Mouse (Mus musculus) left cerebral cortex, postnatal 36 days (tissue): ENCODE results near the gene Grb2. TPM values are rescaled to one million over a fixed set of nuclear protein-coding genes. Genes with fewer than 3 reads are reported as not detected.
A peak's percentile ranks its signal among the peaks of the same experiment; 100 is the strongest.

Experiments
- DNase-seq, 2 experiments: peaks; one replicate each; pipeline ENCODE4 v3.0.0; 2021 to 2022; ENCODE audit warnings: low spot score in 2 of 2, mixed read lengths in 1 of 2
- intact Hi-C: fragments of 180-260 bp; cut with DNase I; formaldehyde crosslinking; loops from one replicate; pipeline ENCODE4 v1.15.1; 2025
- total RNA-seq, 2 experiments: library from RNA; stranded (reverse); gene quantifications; 2 replicates each; pipeline ENCODE4 v1.2.3; 2021

The Grb2 gene
- total RNA-seq, 2 experiments from 2014 or later: 175 to 190 TPM

DNA sequence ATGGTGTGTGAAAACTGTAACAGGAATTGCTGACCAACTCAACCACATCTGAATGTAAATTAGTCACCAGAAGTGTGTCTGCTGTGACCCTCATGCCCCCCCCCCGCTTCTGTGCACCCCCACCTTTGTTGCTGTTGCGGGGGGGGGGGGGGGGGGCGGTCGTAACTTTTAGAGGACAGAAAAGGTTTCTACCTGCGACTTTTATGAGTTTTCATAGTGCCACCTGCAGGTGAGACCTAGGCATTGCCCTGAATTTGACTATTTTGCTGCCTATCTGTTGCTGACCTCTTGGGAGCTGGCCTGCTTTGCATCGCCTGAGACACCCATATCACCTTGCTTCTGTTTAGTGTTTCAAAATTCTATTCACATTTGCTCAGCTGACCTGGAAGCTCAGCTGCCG is 6.1 kb upstream of the Grb2 start:
- peak in 1 of 2 experiments; percentile 24 for DNase-seq
- intact Hi-C loops: loop anchor here (1.0 kb wide), 1 partner anchor 68 kb away; no protein-coding TSS in a partner anchor

GRCm38 (mm10) chr11:115713447-115713846 is 5.0 kb upstream of the Grb2 start:
- DNase-seq: no peak
- intact Hi-C loops: no loop called here

GRCm38 (mm10) chr11:115712674-115713298 is 4.4 kb upstream of the Grb2 start:
- intact Hi-C loops: no loop called here

GRCm38 (mm10) chr11:115712268-115712667 is 3.9 kb upstream of the Grb2 start:
- intact Hi-C loops: no loop called here
- DNase-seq: no peak

More at GRCm38 (mm10) chr11:115712674-115713298, 4.4 kb upstream of the Grb2 start:
- DNase-seq: no peak

- intact Hi-C loops: no loop called here
- DNase-seq: no peak
Measured at GRCm38 (mm10) chr11:115711133-115711532, 2.7 kb upstream of the Grb2 start.

DNA sequence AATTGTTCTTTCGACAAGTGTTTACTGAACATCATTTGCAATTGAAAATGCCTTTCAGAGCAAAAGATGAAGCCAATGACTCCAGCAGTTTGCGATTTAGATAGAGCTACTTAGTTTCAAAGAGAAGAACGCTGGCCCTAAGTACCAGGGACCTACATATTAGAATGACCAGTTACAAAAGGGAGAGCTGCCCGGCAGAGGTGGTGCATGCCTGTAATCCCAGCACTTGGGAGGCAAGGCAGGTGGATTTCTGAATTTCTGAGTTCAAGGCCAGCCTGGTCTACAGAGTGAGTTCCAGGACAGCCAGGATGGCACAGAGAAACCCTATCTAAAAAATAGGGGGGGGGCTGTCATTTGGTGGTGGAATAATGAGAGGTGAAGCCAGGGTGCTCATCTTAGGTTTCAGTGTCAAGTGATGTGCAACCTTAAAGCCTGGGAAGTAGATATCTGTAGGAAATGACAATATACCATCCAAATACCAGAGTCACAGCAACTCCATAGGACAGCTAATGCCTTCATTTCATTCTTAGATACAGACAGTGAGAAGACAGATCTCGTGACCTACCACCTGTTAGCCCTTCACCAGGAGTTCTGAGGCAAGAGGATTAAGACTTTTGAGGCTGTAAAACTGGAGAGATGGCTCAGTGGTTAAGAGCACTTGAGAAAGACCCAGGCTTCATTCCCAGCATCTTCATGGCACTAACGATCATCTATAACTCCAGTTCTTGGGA is 1.6 kb upstream of the Grb2 start:
- no peak for DNase-seq
- intact Hi-C loops: loop anchor here (2.0 kb wide), 1 partner anchor 61 kb away; no protein-coding TSS in a partner anchor

GRCm38 (mm10) chr11:115708956-115709828 is 795 bp upstream of the Grb2 start:
- intact Hi-C loops: loop anchor here (2.0 kb wide), 1 partner anchor 60 kb away; no protein-coding TSS in a partner anchor
- peak; percentile 46 to 64 for DNase-seq

DNA sequence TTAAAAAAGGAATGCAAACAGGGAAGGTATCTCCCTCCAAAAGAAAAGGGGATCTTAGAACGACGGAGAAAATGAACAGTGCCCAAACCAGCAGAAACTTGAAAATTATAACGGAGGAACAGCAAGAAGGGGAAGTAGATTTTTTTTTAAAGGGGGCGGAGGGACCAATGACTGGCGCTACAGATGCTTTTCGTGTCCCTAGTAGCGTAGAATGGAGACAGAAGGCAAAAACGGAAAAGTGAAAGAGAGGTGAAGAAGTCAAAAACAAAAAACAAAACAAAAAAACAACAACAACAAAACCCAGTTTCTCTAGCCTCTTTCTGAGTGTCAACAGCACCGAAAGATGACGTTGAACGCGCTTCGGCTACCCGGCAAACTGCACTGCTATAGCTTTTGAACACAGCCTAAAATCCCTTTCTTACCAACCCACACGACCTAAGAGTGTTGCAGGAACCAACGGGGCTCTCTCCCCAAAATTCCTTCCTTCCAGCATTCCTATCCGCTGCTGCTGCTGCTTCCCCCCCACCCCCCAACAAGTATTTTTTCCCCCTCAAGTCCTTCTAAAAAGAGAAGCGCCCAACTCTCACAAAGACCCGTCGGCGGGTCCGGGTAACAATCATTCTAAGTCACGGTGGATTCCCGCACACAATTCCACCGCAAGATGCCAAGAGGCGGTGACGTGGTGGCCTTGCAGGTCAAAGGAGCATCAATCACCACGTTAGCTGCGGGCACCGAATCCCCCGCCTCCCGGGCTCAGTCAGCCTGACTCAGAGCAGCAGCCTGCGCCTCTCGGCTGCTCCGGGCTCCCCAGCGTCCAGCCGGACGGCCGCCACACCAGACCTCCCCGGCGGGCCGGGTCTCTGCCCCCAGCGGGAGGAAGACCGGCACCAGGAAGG is 836 bp downstream of the Grb2 start:
- peak in 1 of 2 experiments; percentile 36 for DNase-seq

DNA sequence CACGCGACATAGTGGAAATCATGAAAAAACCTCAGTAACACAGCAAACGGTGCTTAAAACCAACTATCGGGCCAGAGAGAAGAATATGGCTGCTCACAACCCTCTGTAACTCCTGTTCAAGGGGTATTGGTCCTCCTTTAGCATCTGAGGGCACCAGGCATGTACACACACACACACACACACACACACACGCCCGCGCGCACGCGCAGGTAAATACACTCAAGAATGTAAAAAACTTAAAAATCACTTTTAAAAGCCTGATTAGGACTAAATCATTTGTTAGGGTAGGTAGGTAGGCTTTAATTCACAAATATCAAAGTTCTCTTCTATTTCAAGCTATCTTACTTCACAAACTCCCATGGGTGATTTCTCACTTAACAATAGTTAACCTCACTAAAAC is 1.8 kb downstream of the Grb2 start:
- intact Hi-C loops: no loop called here

More for the DNA sequence above, 836 bp downstream of the Grb2 start:
- intact Hi-C loops: loop anchor here (2.0 kb wide), 1 partner anchor 59 kb away; no protein-coding TSS in a partner anchor

GRCm38 (mm10) chr11:115705561-115705960 is 2.8 kb downstream of the Grb2 start:
- intact Hi-C loops: no loop called here
- no peak for DNase-seq

More for the DNA sequence above, 1.8 kb downstream of the Grb2 start:
- DNase-seq: no peak

- intact Hi-C loops: no loop called here
- no peak for DNase-seq
Measured at GRCm38 (mm10) chr11:115704648-115705047, 3.7 kb downstream of the Grb2 start.

DNA sequence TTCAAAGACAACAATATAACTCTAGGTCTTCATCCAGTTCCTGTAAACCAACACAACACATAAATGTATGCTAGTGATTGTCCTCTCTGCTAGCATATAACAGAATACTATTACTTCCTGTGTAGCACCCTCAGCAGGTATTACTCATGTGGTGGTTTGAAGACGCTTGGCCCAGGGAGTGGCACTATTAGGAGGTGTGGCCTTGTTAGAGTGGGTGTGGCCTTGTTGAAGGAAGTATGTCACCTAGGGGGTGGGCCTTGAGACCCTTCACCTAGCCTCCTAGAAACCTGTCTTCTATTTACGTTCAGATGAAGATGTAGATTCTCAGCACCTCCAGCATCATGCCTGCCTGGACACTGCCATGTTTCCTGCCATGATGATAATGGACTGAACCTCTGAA is 4.9 kb downstream of the Grb2 start:
- no peak for DNase-seq
- intact Hi-C loops: no loop called here

- DNase-seq: peak; percentile 89 to 93
- intact Hi-C loops: no loop called here
Measured at GRCm38 (mm10) chr11:115698986-115699728, 9.2 kb downstream of the Grb2 start.

DNA sequence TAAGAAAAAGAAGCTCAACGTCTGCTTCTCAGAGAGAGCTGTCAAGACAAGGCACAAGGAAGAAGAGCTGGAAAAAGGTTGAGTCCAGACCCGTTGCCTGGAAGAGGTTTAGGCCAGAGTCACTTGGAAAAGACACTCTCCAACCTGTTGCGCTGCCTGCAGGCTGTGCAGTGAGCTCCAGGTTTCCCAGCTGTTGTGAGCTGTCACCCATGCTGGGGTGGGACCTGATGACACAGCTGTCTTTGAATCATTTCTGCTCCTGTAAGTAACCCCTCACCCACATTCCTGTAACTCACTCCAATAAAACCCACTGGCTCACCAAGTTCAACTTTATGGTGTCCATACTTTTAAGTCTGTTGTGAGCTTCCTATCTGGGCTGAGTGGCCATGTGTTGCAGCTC is 10.7 kb downstream of the Grb2 start:
- intact Hi-C loops: no loop called here
- DNase-seq: no peak

DNA sequence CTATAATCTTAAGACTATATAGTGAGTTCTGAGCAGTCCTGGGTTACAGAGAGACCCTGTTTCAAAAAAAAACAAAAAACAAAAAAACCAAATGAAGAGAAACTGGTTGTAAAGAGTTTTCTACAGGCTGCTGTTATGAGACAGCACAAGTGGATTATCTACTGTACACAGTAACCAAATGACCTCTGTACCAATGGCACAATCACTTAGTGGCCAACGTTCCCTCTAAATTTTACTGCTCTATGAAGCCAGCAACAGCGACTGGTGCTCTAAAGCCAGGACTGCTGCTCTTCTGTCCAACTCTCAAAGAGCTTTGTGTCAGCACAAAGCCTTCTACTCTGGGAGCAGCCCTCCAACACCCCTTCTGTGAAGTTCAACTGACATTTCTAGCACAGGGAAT is 11.3 kb downstream of the Grb2 start:
- intact Hi-C loops: no loop called here
- DNase-seq: no peak

DNA sequence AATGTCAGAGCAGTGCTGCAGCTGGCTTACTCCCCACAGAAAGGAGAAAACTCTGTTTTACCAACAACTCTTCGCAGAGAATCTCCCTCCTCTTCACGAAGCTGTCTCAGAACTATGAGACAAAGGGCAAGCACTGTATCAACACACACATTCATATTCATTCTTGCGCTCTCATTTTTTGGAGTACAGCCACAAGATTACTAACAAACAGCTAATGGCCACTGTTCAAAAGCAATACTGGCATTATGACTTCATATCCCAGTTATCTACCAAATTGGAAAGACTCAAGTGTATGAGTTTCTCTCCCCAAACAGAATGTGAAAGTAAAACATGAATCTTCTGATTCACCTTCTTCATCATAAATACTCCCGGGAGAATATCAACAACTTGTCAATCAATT is 11.9 kb downstream of the Grb2 start:
- intact Hi-C loops: no loop called here

DNA sequence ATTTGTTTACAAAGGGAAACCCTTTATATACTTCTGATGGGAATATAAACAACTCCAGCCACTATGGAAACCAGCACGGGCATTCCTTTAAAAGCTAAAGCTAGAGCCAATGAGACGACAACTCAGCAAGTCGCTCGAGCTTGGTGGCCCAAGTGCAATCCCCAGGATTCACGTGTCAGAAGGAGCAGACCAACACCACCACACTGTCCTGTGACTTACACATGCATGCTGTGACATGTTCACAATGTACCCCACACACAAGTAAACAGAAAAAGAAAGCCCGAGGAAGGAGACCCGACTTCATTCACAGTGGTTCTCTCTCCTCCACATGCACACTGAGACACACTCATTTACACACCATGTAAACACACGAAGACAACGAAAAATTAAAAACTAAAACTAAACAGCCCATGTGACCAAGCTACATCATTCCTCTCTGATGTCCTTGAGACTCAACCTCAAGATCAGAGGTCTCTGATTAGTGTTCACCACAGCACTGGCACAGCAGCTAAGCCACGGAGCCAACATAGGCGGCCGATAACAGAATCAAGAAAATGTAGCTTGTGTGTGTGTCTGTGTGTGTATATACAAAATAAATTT is 14.3 kb downstream of the Grb2 start:
- no peak for DNase-seq
- intact Hi-C loops: no loop called here

More for the DNA sequence above, 11.9 kb downstream of the Grb2 start:
- no peak for DNase-seq

GRCm38 (mm10) chr11:115692800-115693199 is 15.6 kb downstream of the Grb2 start:
- intact Hi-C loops: no loop called here
- DNase-seq: no peak
